ENCODE assay signal across 9 mouse cellular contexts in genomic region chr19:10391995-10392394, GRCm38 (mm10). TPM values are rescaled to one million over a fixed set of nuclear protein-coding genes. Genes with fewer than 3 reads are reported as not detected.
DNase-seq lines count a peak whose midpoint lies in the region; ATAC-seq and TF ChIP-seq lines count a peak whose summit lies in the region.
"Had no signal": no experiment of that assay in that cellular context is flagged by ENCODE, and none has a peak within 500 bp of the region (broad histone marks: within the 10 kb centered on the region; RNA-seq: fewer than 3 reads in every experiment).

No protein-coding gene starts in this region.

- H3K27ac ChIP-seq in forebrain, embryonic 10.5 days: no peak overlapping the region
- no peak overlapping the region for H3K27ac ChIP-seq in forebrain, embryonic 13.5 days
- no peak overlapping the region for H3K27ac ChIP-seq in midbrain, postnatal 0 days (ENCODE audit: low read depth, low read length)
- no peak overlapping the region for H3K27ac ChIP-seq in midbrain, embryonic 13.5 days
- no peak overlapping the region for H3K27ac ChIP-seq in thymus, adult 2 months (ENCODE audit: control insufficient read depth, insufficient read depth, low read length)

- no peak overlapping the region for H3K4me2 ChIP-seq in forebrain, embryonic 13.5 days
- no peak overlapping the region for H3K4me2 ChIP-seq in midbrain, postnatal 0 days (ENCODE audit: low read depth, low read length, poor library complexity, severe bottlenecking)
- no peak overlapping the region for H3K4me2 ChIP-seq in midbrain, embryonic 13.5 days (replicated peaks)

- no peaks in the 10 kb centered on the region for H3K36me3 ChIP-seq in forebrain, embryonic 10.5 days (replicated peaks)
- H3K36me3 ChIP-seq in forebrain, embryonic 13.5 days (ENCODE audit: poor library complexity, severe bottlenecking): no peaks in the 10 kb centered on the region
- no peaks in the 10 kb centered on the region for H3K36me3 ChIP-seq in midbrain, postnatal 0 days (ENCODE audit: insufficient read depth, low read length)
- H3K36me3 ChIP-seq in midbrain, embryonic 13.5 days: no peaks in the 10 kb centered on the region
- no peaks in the 10 kb centered on the region for H3K36me3 ChIP-seq in thymus, adult 2 months (ENCODE audit: control insufficient read depth, insufficient read depth, low read length)

- peaks cover 51% of the 10 kb centered on the region for H3K27me3 ChIP-seq in forebrain, embryonic 10.5 days (ENCODE audit: poor library complexity, severe bottlenecking)
- H3K27me3 ChIP-seq in forebrain, embryonic 13.5 days: peaks cover 23% of the 10 kb centered on the region
- H3K27me3 ChIP-seq in midbrain, postnatal 0 days (ENCODE audit: insufficient read depth, low read length): no peaks in the 10 kb centered on the region
- peaks cover 21% of the 10 kb centered on the region; the same call in 1 of the 2 replicates for H3K27me3 ChIP-seq in midbrain, embryonic 13.5 days
- H3K27me3 ChIP-seq in thymus, adult 2 months (ENCODE audit: control insufficient read depth, insufficient read depth, low read length): peaks cover 3% of the 10 kb centered on the region; the same call in 1 of the 2 replicates

- no peak for TF ChIP-seq POLR2A in thymus, adult 2 months (IDR thresholded peaks at IDR 0.05; ENCODE audit: control insufficient read depth, extremely low read depth, insufficient read depth, low read length, poor library complexity)

- ATAC-seq in forebrain, embryonic 13.5 days: no peak
- no peak for ATAC-seq in midbrain, postnatal 0 days (ENCODE audit: low FRiP score)
- ATAC-seq in midbrain, embryonic 13.5 days: no peak

- H3K9me3 ChIP-seq in forebrain, embryonic 10.5 days: no peaks in the 10 kb centered on the region
- H3K9me3 ChIP-seq in forebrain, embryonic 13.5 days (replicated peaks): no peaks in the 10 kb centered on the region
- no peaks in the 10 kb centered on the region for H3K9me3 ChIP-seq in midbrain, postnatal 0 days (ENCODE audit: low read length)
- no peaks in the 10 kb centered on the region for H3K9me3 ChIP-seq in midbrain, embryonic 13.5 days

- H3K9ac ChIP-seq in forebrain, embryonic 13.5 days: no peak overlapping the region
- no peak overlapping the region for H3K9ac ChIP-seq in midbrain, postnatal 0 days (replicated peaks; ENCODE audit: low read length, poor library complexity, severe bottlenecking)
- H3K9ac ChIP-seq in midbrain, embryonic 13.5 days (replicated peaks): no peak overlapping the region

- 20% methylated on average over 3 of the region's 3 CpGs for WGBS in forebrain, embryonic 10.5 days
- 0% methylated on average over 2 of the region's 3 CpGs for WGBS in forebrain, embryonic 13.5 days
- WGBS in midbrain, postnatal 0 days: 34% methylated on average over 3 of the region's 3 CpGs
- 15% methylated on average over 3 of the region's 3 CpGs for WGBS in midbrain, embryonic 13.5 days
- WGBS in thymus, adult 2 months: 40% methylated on average over 3 of the region's 3 CpGs

- peak; percentile 28 for DNase-seq in forebrain, embryonic 10.5 days (ENCODE audit: extremely low spot score, low spot score)
- DNase-seq in midbrain, postnatal 0 days (ENCODE audit: low spot score): no peak
- DNase-seq in heart, postnatal 4 days: peak; percentile 74
- DNase-seq in testis, postnatal 10 days (ENCODE audit: low spot score): peak; percentile 74
- no peak for DNase-seq in urinary bladder, adult 18-20 months (ENCODE audit: low spot score in 2 of 2)
- DNase-seq in thymus, adult 2 months: no peak

- TF ChIP-seq CTCF in midbrain, postnatal 0 days (IDR thresholded peaks at IDR 0.05): peak; percentile 68
- TF ChIP-seq CTCF in thymus, adult 2 months (IDR thresholded peaks at IDR 0.05; ENCODE audit: borderline replicate concordance, control insufficient read depth, extremely low read depth, insufficient read depth, low read length, poor library complexity): no peak

- peaks cover 61% of the 10 kb centered on the region for H3K4me1 ChIP-seq in forebrain, embryonic 10.5 days
- peaks cover 40% of the 10 kb centered on the region for H3K4me1 ChIP-seq in forebrain, embryonic 13.5 days
- H3K4me1 ChIP-seq in midbrain, postnatal 0 days (ENCODE audit: insufficient read depth, low read length): peaks cover 26% of the 10 kb centered on the region
- peaks cover 61% of the 10 kb centered on the region for H3K4me1 ChIP-seq in midbrain, embryonic 13.5 days (replicated peaks)
- H3K4me1 ChIP-seq in thymus, adult 2 months (replicated peaks; ENCODE audit: control insufficient read depth, insufficient read depth, low read length): no peaks in the 10 kb centered on the region; the same call in 1 of the 2 replicates

- H3K4me3 ChIP-seq in forebrain, embryonic 10.5 days: no peak overlapping the region
- H3K4me3 ChIP-seq in forebrain, embryonic 13.5 days: no peak overlapping the region
- no peak overlapping the region for H3K4me3 ChIP-seq in midbrain, postnatal 0 days (ENCODE audit: low read depth, low read length)
- no peak overlapping the region for H3K4me3 ChIP-seq in midbrain, embryonic 13.5 days (replicated peaks)
- no peak overlapping the region for H3K4me3 ChIP-seq in thymus, adult 2 months (ENCODE audit: control insufficient read depth, insufficient read depth, low read length)

RNA-seq across cellular contexts. Expression of gene Syt7, which starts 3.1 kb away (rescaled TPM):
- 0.77 and 2.6 TPM in 2 replicates for polyA plus RNA-seq in forebrain, embryonic 10.5 days (2016; fragmentation: Nextera tagmentation; extraction: Ambion mirVana)
- 4.4 and 5.0 TPM in 2 replicates for polyA plus RNA-seq in forebrain, embryonic 13.5 days (2015; fragmentation: Nextera tagmentation; extraction: Ambion mirVana)
- 138 and 140 TPM in 2 replicates for total RNA-seq in midbrain, postnatal 0 days (2014; rRNA removed)
- 14.7 and 19.0 TPM in 2 replicates for polyA plus RNA-seq in midbrain, postnatal 0 days (2015; fragmentation: Nextera tagmentation; extraction: Ambion mirVana)
- 8.2 and 8.8 TPM in 2 replicates for polyA plus RNA-seq in midbrain, embryonic 13.5 days (2015; fragmentation: Nextera tagmentation; extraction: Ambion mirVana)
- 10 to 100 TPM; 40.8 to 44.7 TPM for total RNA-seq in heart, postnatal 4 days (2021)
- polyA plus RNA-seq in thymus, adult 2 months (2012; rRNA removed): 1.8 and 2.7 TPM in 2 replicates
- total RNA-seq: neutrophil, adult 5-6 weeks had no signal

Comparison
In these comparisons a context has a peak if more than half of its experiments do, and no peak if none do; other contexts are left out.
1. DNase-seq: peak in forebrain, embryonic 10.5 days (single experiment), heart, postnatal 4 days (single experiment) and testis, postnatal 10 days (single experiment); none in midbrain, postnatal 0 days (single experiment), urinary bladder, adult 18-20 months (0 of 2) and thymus, adult 2 months (single experiment).